Mouse (Mus musculus) lung, adult 2 months (tissue): ENCODE results near the gene Gpr141.

Source experiments
- CTCF ChIP-seq: fragments of 200-500 bp; IDR thresholded peaks from 2 replicates; pipeline ENCODE4 v1.5.1; 2011; ENCODE audit warnings: mild to moderate bottlenecking, low read length, control low read depth; ENCODE audit not compliant: insufficient read depth
- POLR2A ChIP-seq: fragments of 200-500 bp; IDR thresholded peaks from 2 replicates; pipeline ENCODE4 v1.6.1; 2011; ENCODE audit warnings: low read depth, mild to moderate bottlenecking, control low read depth, low read length, borderline replicate concordance; ENCODE audit errors: extremely low read depth

DNA sequence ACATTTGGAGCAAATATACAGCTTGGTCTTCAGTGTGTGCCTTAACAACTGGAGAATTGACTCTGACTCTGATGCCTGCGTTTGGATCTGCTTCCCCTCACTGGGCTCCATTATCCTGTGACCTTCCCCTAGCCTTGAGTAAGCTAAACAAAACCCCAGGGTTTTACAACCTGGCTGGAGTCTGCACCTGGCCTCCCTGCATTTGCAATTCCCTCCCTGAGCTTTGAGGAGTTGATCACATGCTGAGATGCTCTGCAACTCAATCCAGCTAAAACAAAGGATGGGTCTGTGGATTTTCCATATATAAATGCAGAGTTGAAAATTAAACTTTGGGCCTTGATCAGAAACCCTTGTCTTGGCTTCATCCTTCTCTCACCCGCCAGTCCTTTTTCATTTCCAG, 4.8 kb downstream of the Gpr141 start:
- TF ChIP-seq CTCF (no peak), POLR2A (no peak)
